ENCODE assay signal across 8 mouse cellular contexts in genomic region chr2:181496831-181497547, GRCm38 (mm10). TPM values are rescaled to one million over a fixed set of nuclear protein-coding genes. Genes with fewer than 3 reads are reported as not detected.
DNase-seq lines count a peak whose midpoint lies in the region; ATAC-seq and TF ChIP-seq lines count a peak whose summit lies in the region.

Gene Tpd52l2, plus strand, starts transcription at chr2:181497142.

- peak; percentile 93 for ATAC-seq in cerebellum, adult (ENCODE audit: insufficient number of reproducible peaks, low FRiP score, low TSS enrichment)
- peak; percentile 99 for ATAC-seq in forebrain, embryonic 13.5 days
- peak; percentile 95 for ATAC-seq in liver, postnatal 0 days
- ATAC-seq in neural tube, embryonic 14.5 days (ENCODE audit: low read depth), result peak; percentile 97

- peak within 1 kb of the TSS; percentile 96 for H3K4me2 ChIP-seq in forebrain, embryonic 13.5 days
- peak within 1 kb of the TSS; percentile 96 for H3K4me2 ChIP-seq in liver, postnatal 0 days (ENCODE audit: low read depth, low read length)
- peak within 1 kb of the TSS; percentile 99 for H3K4me2 ChIP-seq in neural tube, embryonic 14.5 days (ENCODE audit: low read depth, low read length)

- peak within 1 kb of the TSS; percentile 33 for H3K27ac ChIP-seq in ES-Bruce4 (ENCODE audit: insufficient read depth, low read length)
- H3K27ac ChIP-seq in forebrain, embryonic 13.5 days, result peak within 1 kb of the TSS; percentile 85
- peak within 1 kb of the TSS; percentile 100 for H3K27ac ChIP-seq in liver, postnatal 0 days (ENCODE audit: low read depth)
- peak within 1 kb of the TSS; percentile 86 for H3K27ac ChIP-seq in neural tube, embryonic 14.5 days (ENCODE audit: low read depth, low read length)

- peaks cover 26% of the 10 kb centered on the region for H3K36me3 ChIP-seq in ES-Bruce4 (ENCODE audit: control insufficient read depth, insufficient read depth, low read length, poor library complexity, severe bottlenecking)
- H3K36me3 ChIP-seq in forebrain, embryonic 13.5 days (ENCODE audit: poor library complexity, severe bottlenecking), result peaks cover 25% of the 10 kb centered on the region
- H3K36me3 ChIP-seq in liver, postnatal 0 days (replicated peaks; ENCODE audit: insufficient read depth, low read length), result peaks cover 29% of the 10 kb centered on the region
- peaks cover 16% of the 10 kb centered on the region for H3K36me3 ChIP-seq in neural tube, embryonic 14.5 days (ENCODE audit: control insufficient read depth, insufficient read depth, low read length)

- peak; percentile 96 for DNase-seq in heart, postnatal 10 days
- peak; percentile 89 for DNase-seq in large intestine, adult 2 months (ENCODE audit: low read depth, low spot score)
- peak; percentile 94 for DNase-seq in liver, postnatal 0 days
- peak; percentile 90 for DNase-seq in testis, postnatal 10 days (ENCODE audit: low spot score)

- H3K4me1 ChIP-seq in ES-Bruce4 (ENCODE audit: control insufficient read depth, insufficient read depth, low read length), result no peaks in the 10 kb centered on the region
- H3K4me1 ChIP-seq in forebrain, embryonic 13.5 days, result peaks cover 22% of the 10 kb centered on the region
- peaks cover 16% of the 10 kb centered on the region for H3K4me1 ChIP-seq in liver, postnatal 0 days (ENCODE audit: insufficient read depth)
- peaks cover 12% of the 10 kb centered on the region for H3K4me1 ChIP-seq in neural tube, embryonic 14.5 days (ENCODE audit: control insufficient read depth, insufficient read depth, low read length)

- intact Hi-C loops in heart, postnatal 10 days (cut with DNase I), result loop anchor here (1.0 to 5.0 kb wide), 4 partner anchors 38 to 310 kb away; partner anchors contain the start of genes Ppdpf and Zbtb46

- TF ChIP-seq EP300 in ES-Bruce4 (IDR thresholded peaks at IDR 0.05; ENCODE audit: insufficient read depth, low read depth, low read length), result peak; percentile 29; the same call in 1 of the 2 replicates
- no peak for TF ChIP-seq EP300 in liver, postnatal 0 days (IDR thresholded peaks at IDR 0.05; ENCODE audit: low read depth)

- H3K27me3 ChIP-seq in ES-Bruce4 (ENCODE audit: control insufficient read depth, insufficient read depth, low read length, poor library complexity, severe bottlenecking), result no peaks in the 10 kb centered on the region
- H3K27me3 ChIP-seq in forebrain, embryonic 13.5 days, result no peaks in the 10 kb centered on the region
- no peaks in the 10 kb centered on the region for H3K27me3 ChIP-seq in liver, postnatal 0 days (ENCODE audit: insufficient read depth, low read length)
- H3K27me3 ChIP-seq in neural tube, embryonic 14.5 days (ENCODE audit: control insufficient read depth, insufficient read depth, low read length), result no peaks in the 10 kb centered on the region

- peak within 1 kb of the TSS; percentile 63 for H3K9ac ChIP-seq in ES-Bruce4 (ENCODE audit: low read depth, poor library complexity, severe bottlenecking)
- H3K9ac ChIP-seq in forebrain, embryonic 13.5 days, result peak within 1 kb of the TSS; percentile 90
- H3K9ac ChIP-seq in liver, postnatal 0 days (replicated peaks), result peak within 1 kb of the TSS; percentile 97
- peak within 1 kb of the TSS; percentile 89 for H3K9ac ChIP-seq in neural tube, embryonic 14.5 days (replicated peaks; ENCODE audit: low read depth, low read length)

- TF ChIP-seq CTCF in ES-Bruce4 (IDR thresholded peaks at IDR 0.05; ENCODE audit: low read depth, low read length), result no peak
- no peak for TF ChIP-seq CTCF in liver, postnatal 0 days (IDR thresholded peaks at IDR 0.05; ENCODE audit: low read depth)

- no peaks in the 10 kb centered on the region for H3K9me3 ChIP-seq in ES-Bruce4 (replicated peaks; ENCODE audit: control insufficient read depth, insufficient read depth, low read length, poor library complexity, severe bottlenecking)
- H3K9me3 ChIP-seq in forebrain, embryonic 13.5 days (replicated peaks), result no peaks in the 10 kb centered on the region
- H3K9me3 ChIP-seq in liver, postnatal 0 days (ENCODE audit: low read length), result no peaks in the 10 kb centered on the region
- H3K9me3 ChIP-seq in neural tube, embryonic 14.5 days (ENCODE audit: control insufficient read depth, low read length), result no peaks in the 10 kb centered on the region

- WGBS in forebrain, embryonic 13.5 days, result under 1% methylated on average over 46 of the region's 46 CpGs
- under 1% methylated on average over 46 of the region's 46 CpGs for WGBS in large intestine, adult 2 months
- WGBS in liver, postnatal 0 days (ENCODE audit: insufficient replicate concordance), result 1% methylated on average over 46 of the region's 46 CpGs
- under 1% methylated on average over 46 of the region's 46 CpGs for WGBS in neural tube, embryonic 14.5 days

- H3K4me3 ChIP-seq in ES-Bruce4 (ENCODE audit: low read depth, low read length), result peak within 1 kb of the TSS; percentile 88
- peak within 1 kb of the TSS; percentile 90 for H3K4me3 ChIP-seq in forebrain, embryonic 13.5 days
- peak within 1 kb of the TSS; percentile 95 for H3K4me3 ChIP-seq in liver, postnatal 0 days (ENCODE audit: low read depth, low read length)
- peak within 1 kb of the TSS; percentile 93 for H3K4me3 ChIP-seq in neural tube, embryonic 14.5 days (ENCODE audit: low read depth, low read length)

- peak; percentile 72 for TF ChIP-seq POLR2A in ES-Bruce4 (IDR thresholded peaks at IDR 0.05; ENCODE audit: insufficient read depth, low read length)

RNA-seq across cellular contexts. Expression of gene Tpd52l2, which starts in this region (rescaled TPM):
- 144 and 145 TPM in 2 replicates for polyA plus RNA-seq in ES-Bruce4 (2011; ENCODE audit: insufficient read depth, insufficient read length, low read depth, missing spikeins)
- polyA plus RNA-seq in forebrain, embryonic 13.5 days (2015; fragmentation: Nextera tagmentation; extraction: Ambion mirVana), result 133 and 138 TPM in 2 replicates
- total RNA-seq in heart, postnatal 10 days (2021), result 10 to 100 TPM; 69.9 to 74.9 TPM
- 26.8 and 28.8 TPM in 2 replicates for polyA plus RNA-seq in large intestine, adult 2 months (2012; rRNA removed)
- 51.8 and 52.5 TPM in 2 replicates for polyA plus RNA-seq in liver, postnatal 0 days (2015; fragmentation: Nextera tagmentation; extraction: Ambion mirVana)
- 116 and 120 TPM in 2 replicates for polyA plus RNA-seq in neural tube, embryonic 14.5 days (2014; fragmentation: Nextera tagmentation; extraction: Ambion mirVana)

Comparison
In these comparisons a context has a peak if more than half of its experiments do, and no peak if none do; other contexts are left out.
1. Peak in every context shown above with its lines: DNase-seq, ATAC-seq, H3K4me3 ChIP-seq and H3K27ac ChIP-seq.
2. H3K27ac ChIP-seq: peak in every context shown above with its lines; median percentile 100 in liver, postnatal 0 days; 86 in neural tube, embryonic 14.5 days; 85 in forebrain, embryonic 13.5 days; 33 in ES-Bruce4.